Mouse (Mus musculus): ENCODE measurements at regions not wholly inside any gene's neighbourhood (a gene's known extent, or its start where the extent isn't known, plus 50 kb on each side); places are given as distances from the start of the nearest gene placed in this dataset.

DNA sequence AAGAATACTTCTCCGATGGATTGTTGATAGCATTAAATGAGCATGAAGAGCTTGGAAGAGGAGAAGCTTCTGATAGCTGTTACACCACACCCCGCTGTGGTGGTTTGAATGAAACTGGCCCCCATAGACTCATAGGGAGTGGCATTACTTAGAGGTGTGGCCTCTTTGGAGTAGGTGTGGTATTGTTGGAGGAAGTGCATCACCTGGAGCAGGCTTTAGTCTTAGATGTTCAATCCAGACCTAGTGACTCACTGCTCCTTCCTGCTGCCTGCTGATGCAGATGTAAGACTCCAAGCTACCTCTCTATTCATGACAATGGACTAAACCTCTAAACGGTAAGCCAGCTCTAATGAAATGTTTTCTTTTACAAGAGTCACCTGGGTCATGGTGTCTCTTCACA lies 237.1 kb upstream of the Mpped2 start:
- no peak for DNase-seq (ENCODE audit: low spot score)

DNA sequence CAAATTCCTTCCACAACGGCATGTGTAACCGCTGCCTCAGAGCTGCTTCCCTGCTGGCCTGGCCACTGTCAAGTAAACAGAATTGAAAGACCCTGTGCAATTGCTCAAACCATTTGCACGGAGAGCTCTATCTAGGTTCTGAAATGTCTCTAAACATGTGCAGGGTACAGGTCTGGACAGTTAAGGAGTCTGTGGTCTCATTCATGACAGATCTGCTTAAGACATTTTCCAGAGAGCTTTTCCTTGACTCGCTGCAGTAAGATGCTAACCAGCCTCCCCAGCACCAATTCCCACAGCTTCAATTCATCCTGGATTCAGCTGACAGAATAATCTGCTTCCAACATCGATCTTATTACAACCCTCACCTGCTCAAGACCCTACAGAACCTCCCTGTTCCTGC lies 235.1 kb upstream of the Mpped2 start:
- peak; percentile 50 for DNase-seq (ENCODE audit: low spot score)

DNA sequence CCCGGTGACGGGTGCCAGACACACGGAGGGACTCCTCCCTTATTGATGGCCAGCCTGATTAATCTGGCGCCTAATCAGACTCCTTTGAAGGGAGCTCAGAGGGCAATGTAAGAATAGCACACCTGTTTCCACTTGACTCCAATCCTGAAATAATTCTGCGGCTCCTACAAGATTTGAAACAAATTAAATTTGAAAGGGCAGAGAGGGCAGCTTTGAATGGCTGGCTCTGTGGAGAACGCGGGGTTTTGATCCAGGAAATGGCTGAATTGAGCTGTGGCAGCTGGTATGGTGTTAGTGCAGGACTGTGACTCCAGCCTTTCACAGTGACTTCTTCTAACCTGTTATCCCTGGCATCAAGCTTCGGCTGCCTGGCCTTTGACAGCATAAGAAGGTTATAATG lies 232.0 kb upstream of the Mpped2 start:
- DNase-seq (ENCODE audit: low spot score), result peak; percentile 71

DNA sequence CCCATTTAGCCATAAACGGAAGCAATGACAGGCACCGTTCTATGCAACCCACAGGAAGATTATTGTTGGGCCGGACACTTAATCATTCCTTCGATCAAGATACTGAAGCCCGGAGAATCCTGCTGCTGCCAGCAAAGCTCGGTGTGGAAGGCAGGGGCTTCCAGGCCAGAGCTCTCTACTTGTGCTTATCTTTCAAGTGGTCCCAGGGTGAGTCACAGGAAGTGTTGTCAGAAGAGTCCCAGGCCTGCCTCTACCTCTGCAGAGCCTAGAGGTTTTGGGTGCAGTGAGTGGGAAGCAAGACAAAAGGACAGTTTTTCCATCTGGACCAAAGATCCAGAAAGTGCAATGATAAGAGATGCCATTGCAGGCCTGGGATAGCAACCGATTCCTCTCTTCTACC lies 231.6 kb upstream of the Mpped2 start:
- DNase-seq (ENCODE audit: low spot score), result no peak

DNA sequence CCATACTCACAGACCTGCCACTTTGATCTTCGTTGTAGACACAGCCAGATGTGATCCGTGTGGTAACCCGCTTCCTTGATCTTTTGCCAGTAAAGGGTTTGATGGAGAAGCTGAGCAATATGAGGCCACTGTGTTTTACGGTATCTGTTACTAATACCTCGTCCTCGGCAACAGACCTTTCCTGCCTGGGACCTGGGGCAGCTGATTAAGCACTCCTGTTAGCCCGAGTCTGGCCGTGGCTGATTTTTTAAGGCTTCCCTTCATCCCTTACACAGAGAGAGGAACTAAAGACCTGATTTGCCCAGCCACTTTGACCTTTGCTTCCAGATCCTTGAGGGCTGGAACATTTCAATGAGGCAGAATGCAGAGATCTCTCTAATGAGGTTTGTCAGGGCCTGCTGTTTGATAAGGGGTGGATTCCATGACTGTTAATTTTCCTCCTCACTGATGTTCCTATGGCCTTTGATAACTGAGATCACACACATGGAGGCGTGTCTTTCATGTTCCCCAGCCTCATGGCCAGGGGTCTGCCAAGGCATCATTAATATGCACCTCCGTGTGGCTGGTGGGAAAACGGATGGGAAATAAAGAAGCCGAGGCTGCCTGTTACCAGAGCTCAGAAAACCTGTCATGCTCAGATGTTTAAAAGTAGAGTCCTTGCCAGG lies 231.0 kb upstream of the Mpped2 start:
- peak; percentile 56 for DNase-seq (ENCODE audit: low spot score)

DNA sequence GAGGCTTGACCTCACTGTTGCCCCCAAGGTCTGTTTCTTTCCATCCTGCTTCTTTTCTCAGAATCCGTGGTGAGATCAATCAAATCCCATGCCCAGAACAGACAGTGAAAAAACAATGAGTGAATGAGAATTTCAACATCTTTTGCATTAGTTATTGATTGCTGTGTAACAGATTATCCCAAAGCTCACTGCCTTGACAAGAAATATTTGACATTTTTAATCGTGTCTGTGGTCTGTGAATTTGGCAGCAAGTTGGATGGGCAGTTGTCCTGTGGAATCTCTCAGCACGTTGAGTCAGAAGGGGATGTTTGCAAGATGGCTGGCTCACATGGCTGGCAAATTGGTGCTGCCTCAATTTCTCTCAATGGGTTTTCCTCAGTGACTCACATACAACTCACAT lies 228.0 kb upstream of the Mpped2 start:
- no peak for DNase-seq (ENCODE audit: low spot score)

DNA sequence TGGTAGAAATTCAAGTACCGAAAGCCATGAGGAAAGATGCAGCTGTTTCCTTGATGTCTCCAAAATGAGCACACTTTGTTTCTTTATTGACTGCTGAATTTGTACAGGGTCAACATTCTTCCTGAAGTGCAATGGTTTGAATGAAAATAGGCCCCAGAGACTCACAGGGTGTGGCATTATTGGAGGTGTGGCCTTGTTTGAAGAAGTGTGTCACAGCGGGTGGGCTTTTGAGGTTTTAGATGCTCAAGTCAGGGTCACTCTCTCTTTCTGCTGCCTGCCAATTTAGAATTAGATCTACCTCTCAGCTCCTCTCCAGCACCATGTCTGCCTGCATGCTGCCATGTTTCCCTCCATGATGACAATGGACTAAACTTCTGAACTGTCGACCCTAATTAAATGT lies 227.2 kb upstream of the Mpped2 start:
- no peak for DNase-seq (ENCODE audit: low spot score)

DNA sequence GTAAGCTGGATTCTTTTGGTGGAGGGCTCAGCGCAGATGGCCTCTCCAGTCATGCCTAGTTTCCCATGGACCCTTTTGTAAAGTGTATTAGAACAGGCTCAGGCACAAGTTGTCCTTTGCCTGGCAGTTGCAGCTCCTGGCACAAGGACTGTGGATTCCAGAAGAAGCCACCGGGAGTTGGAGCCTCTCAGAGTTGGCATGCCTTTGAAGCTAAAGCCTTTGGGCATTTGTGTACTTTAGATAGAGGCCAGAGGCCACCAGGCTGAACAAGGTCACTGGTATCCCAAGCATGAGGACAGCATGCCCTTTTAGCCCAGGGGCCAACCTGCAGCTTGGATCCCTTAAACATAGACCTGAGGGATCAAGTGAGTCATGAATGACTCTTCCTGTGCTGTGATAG lies 223.9 kb upstream of the Mpped2 start:
- DNase-seq (ENCODE audit: low spot score), result no peak

DNA sequence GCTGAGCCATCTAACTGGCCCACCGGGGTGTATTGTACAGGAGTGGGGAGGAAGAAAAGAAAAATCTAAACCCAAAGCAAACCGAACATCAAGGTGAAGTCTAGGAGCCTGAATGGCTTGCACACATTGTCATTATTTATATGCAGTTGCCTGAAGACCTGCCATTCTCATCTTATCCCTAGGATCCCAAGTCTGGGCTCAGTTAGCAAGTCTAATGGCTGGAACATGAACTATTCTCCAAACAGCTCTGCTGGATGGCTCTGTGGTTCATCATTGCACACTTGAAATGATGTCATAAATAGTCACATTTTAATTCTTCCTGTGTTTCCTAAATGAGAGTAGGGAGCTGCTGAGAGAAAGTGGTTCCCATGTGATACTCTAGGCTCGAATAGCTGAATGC lies 219.6 kb upstream of the Mpped2 start:
- DNase-seq (ENCODE audit: low spot score), result no peak

DNA sequence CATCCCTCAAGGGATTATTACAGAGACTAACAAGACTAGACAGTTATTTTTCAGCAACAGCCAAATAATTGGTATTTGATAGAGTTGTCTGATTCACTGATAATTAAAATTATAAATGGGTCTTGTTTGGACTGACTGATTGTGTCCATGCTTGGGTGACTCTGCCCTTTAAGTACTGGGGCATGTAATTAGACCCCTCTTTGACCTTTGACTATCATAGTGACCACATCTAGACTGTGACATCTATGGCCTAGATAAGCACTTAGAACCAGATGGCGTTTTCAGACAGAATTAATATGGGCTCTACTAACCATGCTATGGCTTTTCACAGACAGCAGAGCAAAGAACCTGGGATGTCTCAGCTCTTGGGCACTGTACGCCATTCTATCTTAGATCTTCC lies 215.1 kb upstream of the Mpped2 start:
- DNase-seq (ENCODE audit: low spot score), result no peak

DNA sequence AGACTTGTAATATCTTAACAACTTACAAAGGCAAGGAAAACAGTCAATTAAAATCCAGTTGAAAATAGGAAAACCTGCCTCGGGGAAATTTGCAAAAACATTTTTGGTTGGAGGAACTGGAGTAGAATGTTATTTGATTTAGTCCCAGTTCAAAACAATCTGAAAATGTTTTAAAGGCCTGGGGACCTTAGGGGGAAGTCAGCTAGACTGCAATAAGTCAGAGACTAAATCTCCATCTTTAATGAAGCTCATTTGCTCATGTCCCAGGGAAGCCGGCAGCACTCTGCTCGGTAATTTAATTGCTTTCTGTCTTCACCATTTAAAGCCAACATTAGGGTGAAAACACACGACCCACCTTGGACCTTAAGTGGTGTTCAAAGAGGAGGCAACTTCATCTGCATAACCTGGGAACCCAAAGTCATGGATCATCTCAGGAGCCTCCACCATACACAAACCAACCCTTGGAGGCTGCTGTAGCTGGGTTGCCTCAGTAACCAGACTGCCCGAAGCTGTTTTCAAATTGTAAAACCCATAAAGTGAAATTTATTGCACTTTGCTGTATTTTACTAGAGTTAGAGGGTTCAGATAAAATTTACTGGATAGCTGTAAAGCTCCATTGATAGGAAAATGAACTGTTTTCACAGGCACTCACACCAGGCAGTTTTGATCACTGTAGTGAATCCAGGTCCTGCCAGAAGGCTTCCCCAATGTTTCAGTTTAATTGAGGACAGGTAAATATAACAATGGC lies 205.6 kb upstream of the Mpped2 start:
- no peak for DNase-seq (ENCODE audit: low spot score)

DNA sequence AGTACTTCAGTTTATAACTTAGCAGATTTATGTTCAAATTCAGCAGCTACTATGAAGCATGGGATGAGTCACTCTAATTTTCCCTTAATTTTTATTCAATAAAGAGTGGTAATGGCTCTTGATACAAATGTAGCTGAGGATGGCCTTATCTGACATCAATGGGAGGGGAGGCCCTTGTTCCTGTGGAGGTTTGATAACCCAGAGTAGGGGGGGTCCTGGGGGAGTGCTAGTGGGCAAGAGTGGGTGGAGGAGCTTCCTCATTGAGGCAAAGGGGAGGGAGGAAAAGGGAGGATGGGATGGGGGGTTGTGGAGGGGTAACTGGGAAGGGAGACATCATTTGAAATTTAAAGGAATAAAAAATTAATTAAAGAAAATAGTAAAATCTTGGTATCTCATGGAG lies 194.3 kb upstream of the Mpped2 start:
- DNase-seq (ENCODE audit: low spot score), result no peak

DNA sequence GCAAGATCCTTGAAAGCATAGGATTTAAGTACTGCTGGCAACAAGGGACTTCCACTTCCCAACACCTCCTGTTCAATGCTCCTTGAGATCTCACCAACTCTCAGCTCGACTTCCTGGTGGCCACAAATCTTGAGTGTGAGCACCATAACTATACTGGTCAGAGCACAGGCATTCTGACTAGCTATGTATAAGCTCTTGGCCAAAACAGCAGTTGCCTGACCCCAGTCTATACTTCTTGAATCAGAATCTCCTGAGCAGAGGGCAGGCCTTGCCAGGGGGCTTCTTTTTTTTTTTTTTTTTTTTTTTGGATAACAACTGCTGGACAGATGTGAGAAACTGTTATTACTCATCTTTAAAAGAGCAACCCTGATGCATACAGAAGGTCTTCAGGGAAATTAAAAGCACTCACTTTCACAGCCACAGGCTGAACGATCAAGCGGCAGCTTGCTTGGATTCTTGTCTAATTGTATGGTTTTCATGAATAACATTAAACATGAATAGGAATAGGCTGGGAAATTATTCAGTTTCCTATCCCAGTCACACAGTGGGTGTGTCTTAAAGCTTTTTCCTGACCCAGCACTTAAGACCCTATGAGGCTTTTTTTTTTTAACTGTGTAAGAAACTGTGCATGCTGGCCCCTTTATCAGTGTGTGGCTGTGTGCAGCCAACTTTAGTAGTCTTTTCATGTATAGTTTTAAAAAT lies 193.7 kb upstream of the Mpped2 start:
- DNase-seq (ENCODE audit: low spot score), result no peak

DNA sequence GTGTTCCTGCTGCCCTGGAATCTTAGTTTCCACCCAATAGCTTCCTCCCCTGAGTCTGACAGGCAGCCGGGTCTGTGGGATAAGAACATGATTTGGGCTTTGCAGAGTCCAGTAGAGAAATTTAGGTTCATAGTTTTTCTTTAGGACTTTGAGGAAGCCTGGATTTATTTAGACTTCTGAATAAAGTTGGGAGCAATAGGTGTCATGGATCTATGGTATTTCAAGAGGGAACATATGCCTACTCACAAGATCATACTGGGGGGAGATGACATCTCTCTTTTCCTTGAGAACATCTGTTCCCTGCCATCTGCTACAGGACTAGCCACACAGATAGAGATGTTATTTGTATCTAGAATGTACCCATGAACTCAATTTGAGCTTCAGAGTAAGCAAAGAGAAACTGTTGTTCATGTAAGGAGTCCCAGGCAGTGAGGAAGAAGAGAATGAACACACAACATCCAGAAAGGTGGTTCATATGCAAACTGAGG lies 188.1 kb upstream of the Mpped2 start:
- no peak for DNase-seq (ENCODE audit: low spot score)

DNA sequence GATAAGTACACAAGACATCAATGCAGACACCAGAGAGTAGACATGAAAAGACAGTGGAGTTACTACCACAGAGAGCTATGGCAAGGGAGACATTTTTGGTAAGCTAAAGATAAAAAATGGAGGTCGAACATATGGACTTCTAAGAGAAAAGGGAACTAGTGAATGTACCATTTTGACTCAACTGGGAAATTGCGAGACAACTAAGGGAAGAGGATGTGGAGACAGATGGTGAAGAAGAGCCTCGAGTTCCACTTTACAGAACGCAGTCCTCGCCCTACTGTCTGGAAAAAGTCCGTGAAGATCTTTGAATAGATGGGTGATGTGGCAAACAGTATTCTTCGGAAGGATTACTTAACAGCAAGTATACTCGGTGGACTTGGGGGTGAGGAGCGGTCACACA lies 181.2 kb upstream of the Mpped2 start:
- DNase-seq (ENCODE audit: low spot score), result no peak

DNA sequence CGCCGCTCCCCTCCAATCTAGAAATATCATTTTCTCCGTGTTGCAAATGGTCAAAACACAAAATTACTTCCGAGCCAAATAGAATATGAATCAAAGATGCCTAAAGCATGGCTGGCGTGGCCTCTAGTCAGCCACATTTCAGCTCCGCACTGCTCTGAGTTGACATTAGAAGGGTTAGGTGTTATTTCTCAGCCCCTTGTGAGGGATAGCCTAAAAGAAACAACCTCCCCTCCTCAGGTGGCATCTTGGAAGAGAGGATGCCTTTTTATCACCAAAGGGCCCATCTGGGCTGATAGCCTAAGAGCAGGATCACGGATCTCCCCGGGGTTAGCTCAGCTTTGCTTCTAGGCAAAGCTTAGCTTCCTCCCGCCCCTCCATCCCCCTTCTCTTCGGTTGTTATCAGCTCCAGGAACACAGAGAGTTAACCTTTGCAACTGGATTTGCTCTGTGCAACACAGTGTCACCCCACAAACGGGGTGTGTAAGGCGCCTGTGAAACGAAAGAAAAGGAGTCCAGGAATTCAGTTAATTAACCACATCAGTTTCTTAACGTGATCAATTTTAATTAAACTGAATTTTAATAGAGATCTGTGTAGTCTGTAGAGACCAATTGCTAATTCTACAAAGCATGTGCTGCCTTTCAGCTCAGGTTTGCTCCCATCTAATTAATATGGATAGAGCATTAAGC lies 180.6 kb upstream of the Mpped2 start:
- DNase-seq (ENCODE audit: low spot score), result no peak

DNA sequence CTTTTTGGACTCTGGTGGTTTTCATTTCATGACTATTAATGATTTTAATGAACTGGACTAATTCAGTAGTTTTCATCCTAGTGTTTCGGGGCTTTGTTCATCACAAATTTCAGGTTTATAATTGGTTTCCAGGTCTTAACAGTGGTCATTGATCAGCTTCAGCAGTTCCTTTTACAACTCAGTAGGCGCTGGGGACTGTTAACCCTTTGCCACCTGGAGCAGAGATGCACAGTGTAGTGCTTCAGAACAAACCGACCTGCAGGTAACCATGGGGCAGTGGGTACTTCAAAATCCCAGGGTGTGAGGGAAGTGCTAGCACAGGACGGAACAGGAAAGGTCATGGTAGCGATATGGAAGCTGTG lies 180.1 kb upstream of the Mpped2 start:
- DNase-seq (ENCODE audit: low spot score), result no peak

DNA sequence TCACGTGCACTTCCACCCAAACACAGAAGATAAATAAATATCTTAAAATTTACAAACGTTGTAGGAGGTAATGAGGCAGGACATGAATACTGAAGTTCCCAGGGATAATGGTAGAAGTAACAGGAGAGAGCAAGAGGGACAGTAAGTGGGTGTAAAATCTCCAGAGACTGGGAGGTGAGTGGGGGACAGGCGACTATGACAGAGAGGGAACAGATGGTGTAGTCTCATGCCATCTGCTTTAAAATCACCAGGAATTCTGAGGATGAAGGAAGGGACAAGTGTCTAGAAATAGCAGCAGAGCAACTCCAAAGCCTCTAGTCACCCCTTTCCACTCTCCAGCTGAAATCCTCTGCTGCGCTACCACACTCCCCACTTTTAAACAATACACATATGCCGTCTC lies 175.8 kb upstream of the Mpped2 start:
- DNase-seq (ENCODE audit: low spot score), result no peak

DNA sequence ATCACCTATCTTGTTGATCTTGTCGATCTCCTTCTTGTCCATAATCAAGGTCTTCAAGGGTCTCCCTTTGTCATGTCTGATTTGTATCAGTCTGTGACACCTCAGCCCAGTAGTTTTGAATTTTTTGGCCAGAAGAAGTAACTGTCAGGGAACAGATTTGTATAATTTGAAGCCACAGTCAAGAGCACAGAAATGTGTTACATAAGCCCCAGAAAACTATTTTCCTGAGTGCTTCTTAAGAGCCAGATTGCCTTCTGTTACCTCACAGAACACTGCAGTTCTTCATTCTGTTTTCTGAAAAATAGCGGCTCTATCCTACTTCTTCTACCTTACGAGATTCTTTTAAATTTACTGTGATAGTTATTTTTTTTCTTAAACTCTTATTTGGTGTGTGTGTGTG lies 170.1 kb upstream of the Mpped2 start:
- no peak for DNase-seq (ENCODE audit: low spot score)

DNA sequence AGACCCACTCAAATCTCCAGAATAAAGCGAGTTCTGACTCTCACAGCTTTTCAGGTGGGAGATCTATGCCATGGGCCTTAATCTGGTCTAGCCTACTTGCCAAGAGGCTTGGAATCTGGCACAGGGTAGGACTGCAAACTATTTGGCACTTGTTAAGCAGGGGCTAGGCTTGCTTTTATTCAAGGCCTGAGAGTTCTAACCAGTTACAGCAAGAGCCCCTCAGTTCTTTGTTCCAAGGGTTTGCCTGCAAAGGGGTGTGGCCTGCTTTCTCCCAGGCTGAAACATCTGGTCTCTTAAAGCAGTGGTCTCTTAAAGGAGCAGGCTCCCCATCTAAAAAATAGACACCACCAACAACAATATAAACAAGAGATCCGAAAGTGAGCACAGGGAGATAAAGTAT lies 166.1 kb upstream of the Mpped2 start:
- DNase-seq (ENCODE audit: low spot score), result peak; percentile 73

DNA sequence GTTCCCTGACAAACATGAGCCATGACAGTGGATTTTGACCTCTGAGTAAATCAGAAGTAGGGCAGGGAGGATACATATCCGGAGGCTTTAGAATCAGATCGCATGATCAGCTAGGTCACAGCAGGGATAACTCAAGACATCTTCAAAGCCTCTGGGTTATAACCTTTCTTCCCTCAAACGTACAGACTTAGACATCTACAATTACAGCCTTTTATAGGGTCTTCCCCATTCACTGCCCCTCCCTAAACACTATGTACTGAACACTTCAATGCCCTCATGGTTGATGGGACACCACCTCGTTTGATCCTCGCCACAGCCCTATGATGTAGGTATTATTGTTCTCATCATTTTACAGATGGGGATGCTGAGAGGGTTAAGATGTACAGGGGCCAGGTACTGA lies 163.8 kb upstream of the Mpped2 start:
- DNase-seq (ENCODE audit: low spot score), result no peak

DNA sequence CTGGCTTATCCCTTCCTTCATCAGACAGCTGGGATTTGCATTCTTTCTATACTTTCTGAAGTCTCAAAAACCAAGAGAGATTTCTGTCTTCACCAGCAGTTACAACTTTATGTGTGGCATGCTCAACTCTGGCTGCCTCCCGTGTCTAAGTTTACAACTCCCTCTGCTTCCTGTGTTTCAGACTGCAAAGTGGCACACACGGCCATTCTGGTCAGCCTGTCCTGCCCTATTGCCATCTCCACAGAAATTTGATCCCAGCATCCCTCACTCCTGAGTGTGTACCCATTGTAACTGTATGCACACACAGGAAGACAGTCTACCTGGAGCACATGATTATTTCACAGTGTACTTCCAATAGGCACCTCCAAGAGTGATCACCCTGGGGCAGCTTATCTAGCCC lies 163.3 kb upstream of the Mpped2 start:
- no peak for DNase-seq (ENCODE audit: low spot score)

DNA sequence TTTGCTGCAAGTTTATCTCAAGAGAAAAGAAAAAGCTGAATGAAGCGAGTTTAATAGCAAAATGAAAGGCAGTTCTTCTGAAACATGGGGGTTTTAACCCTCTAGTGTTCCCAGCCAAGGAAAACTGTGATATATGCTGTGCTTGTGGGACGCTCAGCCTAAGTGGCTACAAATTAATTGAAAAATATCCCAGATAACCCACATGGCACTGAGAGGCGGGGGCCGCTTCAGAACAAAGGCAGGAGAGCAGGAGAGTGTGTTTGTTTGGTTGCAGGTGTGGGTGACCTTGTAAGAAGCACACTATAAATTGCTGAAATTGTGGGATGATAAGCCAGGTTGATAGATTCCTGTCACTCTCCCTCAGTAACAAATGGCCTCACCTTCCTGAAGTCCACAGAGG lies 154.7 kb upstream of the Mpped2 start:
- DNase-seq (ENCODE audit: low spot score), result no peak

All from embryo, embryonic 10.5 days (tissue).